Mouse (Mus musculus): ENCODE measurements at regions not wholly inside any gene's neighbourhood (a gene's known extent, or its start where the extent isn't known, plus 50 kb on each side); places are given as distances from the start of the nearest gene placed in this dataset.

DNA sequence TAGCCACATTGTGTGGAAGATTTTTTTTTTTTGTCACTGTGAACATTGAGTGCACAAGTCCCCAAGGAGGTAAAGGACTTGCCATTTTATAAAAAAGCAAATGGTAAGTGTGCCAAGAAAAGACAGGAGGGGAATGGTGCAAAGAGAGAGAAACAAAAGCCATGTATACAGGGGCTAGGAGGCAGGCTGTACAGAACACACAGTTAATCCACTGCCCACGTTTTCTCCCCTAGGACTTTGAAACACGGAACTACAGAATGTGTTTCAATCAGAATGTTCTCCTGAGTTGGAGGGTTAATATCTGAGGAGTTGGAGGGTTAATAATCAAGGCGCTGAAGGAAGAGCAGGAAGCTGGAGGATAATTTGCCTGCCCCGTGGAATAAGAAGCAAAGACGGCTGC is 165.4 kb upstream of the Pbx1 start:
- H3K9ac ChIP-seq (ENCODE audit: low read depth, low read length): no peak overlapping the region
- H3K4me3 ChIP-seq (ENCODE audit: insufficient read depth, low read depth, low read length): no peak overlapping the region
- H3K79me2 ChIP-seq (ENCODE audit: control insufficient read depth, insufficient read depth, low read length): no peaks in the 10 kb centered on the region
- no peak overlapping the region for H3K27ac ChIP-seq (replicated peaks; ENCODE audit: insufficient read depth, low read depth, low read length)
- TF ChIP-seq CTCF (IDR thresholded peaks at IDR 0.05; ENCODE audit: low read depth, low read length) (no peak), POLR2A (IDR thresholded peaks at IDR 0.05; ENCODE audit: extremely low read depth, insufficient read depth, low read length) (no peak)
- no peaks in the 10 kb centered on the region for H3K27me3 ChIP-seq (ENCODE audit: control insufficient read depth, insufficient read depth, low read length)
- no peaks in the 10 kb centered on the region for H3K4me1 ChIP-seq (ENCODE audit: control insufficient read depth, insufficient read depth, low read length)
- no peaks in the 10 kb centered on the region for H3K36me3 ChIP-seq (ENCODE audit: control insufficient read depth, insufficient read depth, low read length)
- WGBS: 59% methylated on average over 5 of the region's 5 CpGs
- DNase-seq (ENCODE audit: extremely low read depth, low read depth, low spot score): no peak

DNA sequence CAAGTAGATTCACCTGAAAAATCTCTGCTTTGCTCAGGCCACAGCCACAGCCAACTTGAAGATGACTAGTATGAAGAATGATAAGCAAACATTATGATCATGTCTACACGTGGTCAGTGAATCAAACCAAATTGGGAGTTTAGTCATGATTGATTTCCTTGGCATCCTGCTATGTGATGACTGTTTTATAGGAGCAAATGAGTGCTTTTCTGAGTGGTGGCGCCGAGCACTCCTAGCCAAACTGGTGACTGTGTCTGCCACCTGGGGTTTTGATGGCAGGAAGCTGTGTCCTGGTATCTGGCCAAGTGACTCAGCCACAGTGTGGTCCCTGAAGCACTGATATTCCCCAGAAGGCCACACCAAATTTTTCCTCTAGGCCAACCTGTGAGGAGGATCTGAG is 152.1 kb upstream of the Pbx1 start:
- no peak for DNase-seq (ENCODE audit: extremely low read depth, low read depth, low spot score)
- Histone ChIP-seq H3K4me3 (ENCODE audit: insufficient read depth, low read depth, low read length) (no peak overlapping the region), H3K27me3 (ENCODE audit: control insufficient read depth, insufficient read depth, low read length) (no peaks in the 10 kb centered on the region), H3K27ac (replicated peaks; ENCODE audit: insufficient read depth, low read depth, low read length) (no peak overlapping the region), H3K9ac (ENCODE audit: low read depth, low read length) (no peak overlapping the region), H3K4me1 (ENCODE audit: control insufficient read depth, insufficient read depth, low read length) (no peaks in the 10 kb centered on the region), H3K79me2 (ENCODE audit: control insufficient read depth, insufficient read depth, low read length) (no peaks in the 10 kb centered on the region), H3K36me3 (ENCODE audit: control insufficient read depth, insufficient read depth, low read length) (no peaks in the 10 kb centered on the region)
- TF ChIP-seq POLR2A (IDR thresholded peaks at IDR 0.05; ENCODE audit: extremely low read depth, insufficient read depth, low read length) (no peak), CTCF (IDR thresholded peaks at IDR 0.05; ENCODE audit: low read depth, low read length) (no peak)
- 86% methylated on average over 3 of the region's 3 CpGs for WGBS

DNA sequence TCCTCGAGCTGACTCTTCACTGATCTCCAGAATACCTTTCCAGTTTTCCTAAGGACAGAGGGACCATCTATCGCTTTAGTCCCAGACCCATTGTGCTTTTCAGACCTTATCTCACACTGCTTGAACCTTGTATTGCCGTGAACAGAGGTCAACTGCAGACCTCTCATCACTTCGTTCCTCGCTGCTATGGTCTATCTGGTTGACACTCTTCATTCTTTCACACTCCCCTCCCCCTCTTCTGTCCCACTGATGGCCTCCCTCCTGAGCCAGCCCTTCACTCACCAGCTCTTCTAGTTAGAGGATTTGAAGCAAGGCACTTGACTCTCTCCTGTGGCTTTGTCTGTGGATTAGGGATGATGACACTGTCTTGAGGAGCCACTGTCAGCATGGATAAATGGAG is 150.4 kb upstream of the Pbx1 start:
- 66% methylated on average over 5 of the region's 5 CpGs for WGBS

DNA sequence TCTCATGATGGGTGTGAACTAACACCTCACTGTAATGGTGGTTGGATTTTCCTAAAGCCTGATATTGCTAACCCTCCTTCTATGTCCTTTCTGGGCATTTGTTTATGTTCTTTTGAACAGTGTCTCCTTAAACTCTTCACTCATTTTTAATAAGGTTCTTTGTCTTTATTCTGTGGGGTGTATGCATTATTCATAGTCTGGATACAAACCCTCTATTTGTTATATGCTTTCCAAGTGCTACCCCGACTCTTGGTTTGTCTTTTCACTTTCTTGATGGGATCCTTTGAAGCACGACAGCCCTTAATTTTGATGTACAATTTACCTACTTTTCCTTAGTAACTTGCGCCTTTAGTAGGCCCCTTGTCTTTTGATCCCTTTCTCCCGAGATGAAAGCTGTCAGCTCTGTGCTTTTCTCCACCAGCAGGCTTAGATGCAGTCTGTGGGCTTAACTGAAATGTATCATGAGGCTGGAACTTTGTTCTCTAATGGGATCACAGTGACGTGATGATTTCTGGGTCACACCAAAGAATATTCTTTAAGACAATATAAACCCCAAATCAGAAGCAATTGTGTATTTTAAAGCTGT is 138.0 kb upstream of the Pbx1 start:
- WGBS: 86% methylated on average over 5 of the region's 5 CpGs
- Histone ChIP-seq H3K9ac (ENCODE audit: low read depth, low read length) (no peak overlapping the region), H3K4me1 (ENCODE audit: control insufficient read depth, insufficient read depth, low read length) (no peaks in the 10 kb centered on the region), H3K4me3 (ENCODE audit: insufficient read depth, low read depth, low read length) (no peak overlapping the region), H3K27me3 (ENCODE audit: control insufficient read depth, insufficient read depth, low read length) (no peaks in the 10 kb centered on the region), H3K27ac (replicated peaks; ENCODE audit: insufficient read depth, low read depth, low read length) (no peak overlapping the region), H3K36me3 (ENCODE audit: control insufficient read depth, insufficient read depth, low read length) (no peaks in the 10 kb centered on the region), H3K79me2 (ENCODE audit: control insufficient read depth, insufficient read depth, low read length) (no peaks in the 10 kb centered on the region)
- no peak for DNase-seq (ENCODE audit: extremely low read depth, low read depth, low spot score)
- TF ChIP-seq CTCF (IDR thresholded peaks at IDR 0.05; ENCODE audit: low read depth, low read length): no peak
- TF ChIP-seq POLR2A (IDR thresholded peaks at IDR 0.05; ENCODE audit: extremely low read depth, insufficient read depth, low read length): no peak

More for the DNA sequence above, 150.4 kb upstream of the Pbx1 start:
- no peaks in the 10 kb centered on the region for H3K27me3 ChIP-seq (ENCODE audit: control insufficient read depth, insufficient read depth, low read length)
- H3K27ac ChIP-seq (replicated peaks; ENCODE audit: insufficient read depth, low read depth, low read length): no peak overlapping the region
- H3K79me2 ChIP-seq (ENCODE audit: control insufficient read depth, insufficient read depth, low read length): no peaks in the 10 kb centered on the region
- H3K4me3 ChIP-seq (ENCODE audit: insufficient read depth, low read depth, low read length): no peak overlapping the region
- TF ChIP-seq CTCF (IDR thresholded peaks at IDR 0.05; ENCODE audit: low read depth, low read length) (no peak), POLR2A (IDR thresholded peaks at IDR 0.05; ENCODE audit: extremely low read depth, insufficient read depth, low read length) (no peak)
- no peak for DNase-seq (ENCODE audit: extremely low read depth, low read depth, low spot score)
- H3K36me3 ChIP-seq (ENCODE audit: control insufficient read depth, insufficient read depth, low read length): no peaks in the 10 kb centered on the region
- H3K4me1 ChIP-seq (ENCODE audit: control insufficient read depth, insufficient read depth, low read length): no peaks in the 10 kb centered on the region
- no peak overlapping the region for H3K9ac ChIP-seq (ENCODE audit: low read depth, low read length)

DNA sequence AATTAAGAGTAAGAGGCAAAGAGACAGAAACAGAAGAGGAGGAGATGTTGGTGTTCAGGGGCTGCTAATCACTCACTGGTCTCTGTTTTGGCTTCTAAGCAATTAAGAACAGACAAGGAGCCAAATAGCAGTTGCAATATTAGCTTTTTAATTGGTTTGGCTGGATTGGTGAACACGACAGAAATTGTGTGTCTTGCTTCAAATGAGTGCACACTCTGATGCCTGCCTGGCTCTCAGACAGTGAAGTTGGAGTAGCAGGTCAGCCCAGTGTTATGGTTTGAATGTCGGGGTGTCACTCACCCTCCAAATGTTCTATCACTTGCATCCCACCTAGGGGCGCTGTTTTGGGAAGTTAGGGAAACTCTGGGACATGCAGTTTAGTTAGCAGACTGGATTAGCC is 120.3 kb upstream of the Pbx1 start:
- WGBS: 85% methylated on average over 3 of the region's 3 CpGs
- Histone ChIP-seq H3K36me3 (ENCODE audit: control insufficient read depth, insufficient read depth, low read length) (no peaks in the 10 kb centered on the region), H3K4me3 (ENCODE audit: insufficient read depth, low read depth, low read length) (no peak overlapping the region), H3K27ac (replicated peaks; ENCODE audit: insufficient read depth, low read depth, low read length) (no peak overlapping the region), H3K4me1 (ENCODE audit: control insufficient read depth, insufficient read depth, low read length) (no peaks in the 10 kb centered on the region), H3K27me3 (ENCODE audit: control insufficient read depth, insufficient read depth, low read length) (no peaks in the 10 kb centered on the region), H3K9ac (ENCODE audit: low read depth, low read length) (no peak overlapping the region), H3K79me2 (ENCODE audit: control insufficient read depth, insufficient read depth, low read length) (no peaks in the 10 kb centered on the region)
- DNase-seq (ENCODE audit: extremely low read depth, low read depth, low spot score): no peak
- no peak for TF ChIP-seq CTCF (IDR thresholded peaks at IDR 0.05; ENCODE audit: low read depth, low read length)
- no peak for TF ChIP-seq POLR2A (IDR thresholded peaks at IDR 0.05; ENCODE audit: extremely low read depth, insufficient read depth, low read length)

DNA sequence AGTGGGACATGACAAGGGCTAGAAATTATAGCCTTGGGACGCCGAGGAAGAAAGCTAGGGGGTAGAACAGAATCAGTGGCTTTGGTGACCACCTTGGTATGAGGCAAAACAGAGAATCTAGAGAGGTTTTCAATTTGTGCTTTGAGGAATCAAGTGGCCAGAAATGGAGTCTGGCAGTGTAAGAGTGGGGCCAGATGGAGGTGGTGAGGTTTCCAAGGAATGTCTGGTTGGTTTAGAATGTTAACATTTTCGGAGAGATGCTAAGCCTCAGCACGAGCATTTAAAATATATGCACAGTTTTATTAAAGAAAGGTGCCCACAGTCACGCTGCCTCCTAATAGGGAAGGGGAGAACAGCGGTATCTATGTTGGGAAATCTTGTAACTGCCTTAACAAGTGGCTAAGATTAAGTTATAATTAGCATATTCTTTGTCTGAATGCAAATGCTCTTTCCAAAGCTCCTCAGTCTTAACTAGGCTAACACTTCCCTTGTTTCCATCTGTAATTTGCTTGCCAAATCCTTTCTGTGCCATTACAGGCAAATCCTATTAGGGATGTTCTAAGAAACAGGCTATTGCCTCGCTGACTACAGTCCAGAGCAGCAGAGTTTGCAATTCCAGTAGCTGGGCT is 117.9 kb upstream of the Pbx1 start:
- WGBS: 71% methylated on average over 7 of the region's 7 CpGs
- no peak for DNase-seq (ENCODE audit: extremely low read depth, low read depth, low spot score)
- Histone ChIP-seq H3K27ac (replicated peaks; ENCODE audit: insufficient read depth, low read depth, low read length) (no peak overlapping the region), H3K36me3 (ENCODE audit: control insufficient read depth, insufficient read depth, low read length) (no peaks in the 10 kb centered on the region), H3K4me3 (ENCODE audit: insufficient read depth, low read depth, low read length) (no peak overlapping the region), H3K79me2 (ENCODE audit: control insufficient read depth, insufficient read depth, low read length) (no peaks in the 10 kb centered on the region), H3K4me1 (ENCODE audit: control insufficient read depth, insufficient read depth, low read length) (no peaks in the 10 kb centered on the region), H3K27me3 (ENCODE audit: control insufficient read depth, insufficient read depth, low read length) (no peaks in the 10 kb centered on the region), H3K9ac (ENCODE audit: low read depth, low read length) (no peak overlapping the region)
- TF ChIP-seq POLR2A (IDR thresholded peaks at IDR 0.05; ENCODE audit: extremely low read depth, insufficient read depth, low read length): no peak
- TF ChIP-seq CTCF (IDR thresholded peaks at IDR 0.05; ENCODE audit: low read depth, low read length): no peak

Measured in liver, adult 2 months (tissue).